Mouse (Mus musculus) kidney, embryonic 14.5 days (tissue): ENCODE data around the gene Yaf2. TPM values are rescaled to one million over a fixed set of nuclear protein-coding genes. Genes with fewer than 3 reads are reported as not detected.

Experiments
- ATAC-seq: fragments of 200-750 bp; cut with Nextera tagmentation; 2 replicates; pipeline ENCODE4 v1.8.0; 2017; ENCODE audit warnings: moderate number of reproducible peaks, mild to moderate bottlenecking, moderate TSS enrichment, moderate library complexity; ENCODE audit not compliant: low FRiP score, low TSS enrichment
- H3K27ac ChIP-seq: fragments of 300-500 bp; sonication (generic); 2 replicates; pipeline ENCODE4 v1.5.1; 2014; ENCODE audit warnings: low read depth, mild to moderate bottlenecking, low read length, moderate library complexity, mixed read lengths
- H3K27me3 ChIP-seq: fragments of 300-500 bp; sonication (generic); 2 replicates; pipeline ENCODE4 v1.6.1; 2014; ENCODE audit warnings: mild to moderate bottlenecking, low read length; ENCODE audit not compliant: control insufficient read depth, insufficient read depth
- H3K36me3 ChIP-seq: fragments of 300-500 bp; sonication (generic); 2 replicates; pipeline ENCODE4 v1.6.1; 2014; ENCODE audit warnings: low read length, mixed read lengths; ENCODE audit not compliant: control insufficient read depth, insufficient read depth
- H3K4me1 ChIP-seq: fragments of 300-500 bp; sonication (generic); 2 replicates; pipeline ENCODE4 v1.6.1; 2014; ENCODE audit warnings: low read length, mixed read lengths; ENCODE audit not compliant: control insufficient read depth, insufficient read depth
- H3K4me2 ChIP-seq: fragments of 300-500 bp; sonication (generic); replicated peaks from 2 replicates; pipeline ENCODE4 v1.6.1; 2014; ENCODE audit warnings: low read depth, mild to moderate bottlenecking, low read length
- H3K4me3 ChIP-seq: fragments of 300-500 bp; sonication (generic); 2 replicates; pipeline ENCODE4 v1.5.1; 2014; ENCODE audit warnings: mild to moderate bottlenecking, low read length
- H3K9ac ChIP-seq: fragments of 300-500 bp; sonication (generic); 2 replicates; pipeline ENCODE4 v1.6.1; 2014; ENCODE audit warnings: low read depth, mild to moderate bottlenecking, low read length, moderate library complexity
- H3K9me3 ChIP-seq: fragments of 300-500 bp; sonication (generic); 2 replicates; pipeline ENCODE4 v1.6.1; 2016; ENCODE audit warnings: low read length; ENCODE audit not compliant: control insufficient read depth
- WGBS: fragments of 180-500 bp; shearing (Covaris S2); extraction: QIAGEN DNeasy Blood & Tissue Kit; methylation state at CpG from one replicate; pipeline ENCODE4 v1.1.7; 2014; 5-methylcytosine and 5-hydroxymethylcytosine counted together
- polyA plus RNA-seq: library from polyadenylated mRNA; unstranded; fragments of >200 nt; fragmentation: Nextera tagmentation; extraction: Ambion mirVana; gene quantifications from 2 replicates; pipeline ENCODE4 v1.2.1, GENCODE M21; 2014

The Yaf2 gene
- polyA plus RNA-seq, 1 experiment from 2014 or later, result 114 TPM

GRCm38 (mm10) chr15:93267479-93267878 lies 69.3 kb downstream of the Yaf2 start:
- Histone ChIP-seq H3K4me3 (no peak overlapping the region), H3K9me3 (no peaks in the 10 kb centered on the region), H3K27me3 (no peaks in the 10 kb centered on the region), H3K9ac (no peak overlapping the region), H3K36me3 (peaks cover 6% of the 10 kb centered on the region; the same call in 1 of the 2 replicates), H3K4me1 (no peaks in the 10 kb centered on the region; the same call in 1 of the 2 replicates), H3K27ac (no peak overlapping the region), H3K4me2 (no peak overlapping the region)
- no peak for ATAC-seq
- 82% methylated on average over 8 of the region's 8 CpGs for WGBS

- no peak overlapping the region for H3K4me3 ChIP-seq
- ATAC-seq, result no peak
- no peaks in the 10 kb centered on the region for H3K27me3 ChIP-seq
- H3K9me3 ChIP-seq, result no peaks in the 10 kb centered on the region
- no peak overlapping the region for H3K4me2 ChIP-seq
- no peak overlapping the region for H3K27ac ChIP-seq
- no peaks in the 10 kb centered on the region for H3K4me1 ChIP-seq
- 81% methylated on average over 16 of the region's 16 CpGs for WGBS
- H3K9ac ChIP-seq, result no peak overlapping the region
- H3K36me3 ChIP-seq, result peaks cover 9% of the 10 kb centered on the region; the same call in 1 of the 2 replicates
Measured at GRCm38 (mm10) chr15:93266361-93266760, 70.4 kb downstream of the Yaf2 start.

- WGBS, result 49% methylated on average over 2 of the region's 2 CpGs
- no peak for ATAC-seq
Measured at GRCm38 (mm10) chr15:93265728-93266127, 71.0 kb downstream of the Yaf2 start.

GRCm38 (mm10) chr15:93265231-93265630 lies 71.5 kb downstream of the Yaf2 start:
- 69% methylated on average over 3 of the region's 3 CpGs for WGBS
- Histone ChIP-seq H3K4me3 (no peak overlapping the region), H3K27ac (no peak overlapping the region), H3K36me3 (peaks cover 14% of the 10 kb centered on the region; the same call in 1 of the 2 replicates), H3K9me3 (no peaks in the 10 kb centered on the region), H3K9ac (no peak overlapping the region), H3K4me2 (no peak overlapping the region), H3K4me1 (no peaks in the 10 kb centered on the region), H3K27me3 (no peaks in the 10 kb centered on the region)
- ATAC-seq, result no peak

More at GRCm38 (mm10) chr15:93265728-93266127, 71.0 kb downstream of the Yaf2 start:
- Histone ChIP-seq H3K4me2 (no peak overlapping the region), H3K9ac (no peak overlapping the region), H3K4me1 (no peaks in the 10 kb centered on the region), H3K36me3 (peaks cover 14% of the 10 kb centered on the region; the same call in 1 of the 2 replicates), H3K9me3 (no peaks in the 10 kb centered on the region), H3K27me3 (no peaks in the 10 kb centered on the region), H3K4me3 (no peak overlapping the region), H3K27ac (no peak overlapping the region)

- H3K9ac ChIP-seq, result no peak overlapping the region
Measured at GRCm38 (mm10) chr15:93264221-93264620, 72.5 kb downstream of the Yaf2 start.

GRCm38 (mm10) chr15:93263566-93263965 lies 73.2 kb downstream of the Yaf2 start:
- 80% methylated on average over 7 of the region's 7 CpGs for WGBS
- H3K4me2 ChIP-seq, result no peak overlapping the region
- H3K9ac ChIP-seq, result no peak overlapping the region
- no peak overlapping the region for H3K4me3 ChIP-seq
- ATAC-seq, result no peak
- no peak overlapping the region for H3K27ac ChIP-seq
- H3K27me3 ChIP-seq, result no peaks in the 10 kb centered on the region
- no peaks in the 10 kb centered on the region for H3K4me1 ChIP-seq
- H3K36me3 ChIP-seq, result peaks cover 13% of the 10 kb centered on the region; the same call in 1 of the 2 replicates
- H3K9me3 ChIP-seq, result no peaks in the 10 kb centered on the region

More at GRCm38 (mm10) chr15:93264221-93264620, 72.5 kb downstream of the Yaf2 start:
- H3K4me2 ChIP-seq, result no peak overlapping the region
- no peaks in the 10 kb centered on the region for H3K4me1 ChIP-seq
- H3K36me3 ChIP-seq, result peaks cover 8% of the 10 kb centered on the region; the same call in 1 of the 2 replicates
- no peak overlapping the region for H3K4me3 ChIP-seq
- 87% methylated on average over 3 of the region's 3 CpGs for WGBS
- no peak for ATAC-seq
- H3K9me3 ChIP-seq, result no peaks in the 10 kb centered on the region
- H3K27me3 ChIP-seq, result no peaks in the 10 kb centered on the region
- no peak overlapping the region for H3K27ac ChIP-seq

GRCm38 (mm10) chr15:93262818-93263217 lies 73.9 kb downstream of the Yaf2 start:
- Histone ChIP-seq H3K9ac (no peak overlapping the region), H3K36me3 (peaks cover 19% of the 10 kb centered on the region; the same call in 1 of the 2 replicates), H3K9me3 (no peaks in the 10 kb centered on the region), H3K27me3 (no peaks in the 10 kb centered on the region), H3K27ac (no peak overlapping the region), H3K4me1 (no peaks in the 10 kb centered on the region), H3K4me3 (no peak overlapping the region), H3K4me2 (no peak overlapping the region)
- WGBS, result 62% methylated on average over 5 of the region's 5 CpGs
- ATAC-seq, result no peak

GRCm38 (mm10) chr15:93262274-93262673 lies 74.5 kb downstream of the Yaf2 start:
- Histone ChIP-seq H3K4me1 (no peaks in the 10 kb centered on the region), H3K9me3 (no peaks in the 10 kb centered on the region), H3K36me3 (peaks cover 25% of the 10 kb centered on the region; the same call in 1 of the 2 replicates), H3K27ac (no peak overlapping the region), H3K4me3 (no peak overlapping the region), H3K27me3 (no peaks in the 10 kb centered on the region), H3K4me2 (no peak overlapping the region), H3K9ac (no peak overlapping the region)
- WGBS, result 91% methylated on average over 5 of the region's 5 CpGs
- ATAC-seq, result no peak

GRCm38 (mm10) chr15:93259933-93260332 lies 76.8 kb downstream of the Yaf2 start:
- WGBS, result 82% methylated on average over 8 of the region's 8 CpGs
- no peak overlapping the region for H3K27ac ChIP-seq
- no peaks in the 10 kb centered on the region for H3K27me3 ChIP-seq
- ATAC-seq, result no peak
- peaks cover 37% of the 10 kb centered on the region; the same call in 1 of the 2 replicates for H3K36me3 ChIP-seq
- no peak overlapping the region for H3K9ac ChIP-seq
- H3K9me3 ChIP-seq, result no peaks in the 10 kb centered on the region
- no peak overlapping the region for H3K4me2 ChIP-seq
- H3K4me1 ChIP-seq, result no peaks in the 10 kb centered on the region
- no peak overlapping the region for H3K4me3 ChIP-seq
